Comparison of ENCODE assay signal across 8 mouse cellular contexts in genomic region chr13:114388211-114388965, GRCm38 (mm10). TPM values are rescaled to one million over a fixed set of nuclear protein-coding genes. Genes with fewer than 3 reads are reported as not detected.
DNase-seq lines count a peak whose midpoint lies in the region; ATAC-seq and TF ChIP-seq lines count a peak whose summit lies in the region.

Gene Ndufs4, minus strand, starts transcription at chr13:114388258.

- intact Hi-C loops in heart, postnatal 36 days (cut with DNase I), result loop anchor here (5.0 to 10.0 kb wide), 2 partner anchors 91 to 594 kb away; partner anchors contain the start of gene Arl15

- no peak for DNase-seq in kidney, adult 2 months
- DNase-seq in kidney, adult 8-10 months, result no peak
- DNase-seq in CH12.LX (ENCODE audit: extremely low read depth), result peak; percentile 14
- no peak for DNase-seq in heart, postnatal 36 days
- no peak for DNase-seq in ovary, adult 18-20 months (ENCODE audit: low spot score)

- H3K9ac ChIP-seq in CH12.LX (ENCODE audit: insufficient read depth, low read depth), result peak within 1 kb of the TSS; percentile 91
- peak within 1 kb of the TSS; percentile 83 for H3K9ac ChIP-seq in limb, embryonic 13.5 days

- H3K27ac ChIP-seq in kidney, adult 2 months (ENCODE audit: insufficient read depth, low read depth, low read length), result peak within 1 kb of the TSS; percentile 96
- peak within 1 kb of the TSS; percentile 28; the same call in 1 of the 2 replicates for H3K27ac ChIP-seq in CH12.LX (ENCODE audit: insufficient read depth, low read depth)
- H3K27ac ChIP-seq in limb, embryonic 13.5 days, result peak within 1 kb of the TSS; percentile 84
- peak within 1 kb of the TSS; percentile 63 for H3K27ac ChIP-seq in small intestine, adult 2 months (ENCODE audit: insufficient read depth, low read depth, low read length)

- in situ Hi-C loops in CH12.LX (cut with MboI; ENCODE audit: low pct_ligation_motif_present, low pct_unique_long_range_greater_than_20kb, low sequenced_read_pairs), result no loop called here

- H3K9me3 ChIP-seq in CH12.LX (replicated peaks; ENCODE audit: low read length), result no peaks in the 10 kb centered on the region
- H3K9me3 ChIP-seq in limb, embryonic 13.5 days, result no peaks in the 10 kb centered on the region

- dilution Hi-C loops in CH12.LX (cut with MboI; ENCODE audit: extremely low pct_ligation_motif_present, extremely low pct_unique_long_range_greater_than_20kb, low sequenced_read_pairs), result no loop called here

- peaks cover 4% of the 10 kb centered on the region; the same call in 1 of the 2 replicates for H3K4me1 ChIP-seq in kidney, adult 2 months (ENCODE audit: control insufficient read depth, insufficient read depth, low read length)
- peaks cover 0 to 5% of the 10 kb centered on the region in 2 experiments; a peak in 2 of 4 replicates for H3K4me1 ChIP-seq in CH12.LX (ENCODE audit: control insufficient read depth in 1 of 2, insufficient read depth in 2 of 2)
- peaks cover 12% of the 10 kb centered on the region for H3K4me1 ChIP-seq in limb, embryonic 13.5 days
- H3K4me1 ChIP-seq in small intestine, adult 2 months (ENCODE audit: control insufficient read depth, insufficient read depth, insufficient read length, low read length), result no peaks in the 10 kb centered on the region

- peak within 1 kb of the TSS; percentile 98 for H3K4me2 ChIP-seq in CH12.LX (ENCODE audit: insufficient read depth, low read depth, poor library complexity, severe bottlenecking)
- H3K4me2 ChIP-seq in limb, embryonic 13.5 days (replicated peaks), result peak within 1 kb of the TSS; percentile 79

- no peak for TF ChIP-seq CTCF in kidney, adult 2 months (conservative IDR thresholded peaks at IDR 0.05; ENCODE audit: insufficient read depth, insufficient read length, low read depth, low read length)
- TF ChIP-seq CTCF in CH12.LX (conservative IDR thresholded peaks at IDR 0.05 in 1 of 2, IDR thresholded peaks at IDR 0.05 in 1 of 2; ENCODE audit: low read depth in 2 of 2, low read length in 2 of 2), result no peak
- no peak for TF ChIP-seq CTCF in small intestine, adult 2 months (IDR thresholded peaks at IDR 0.05; ENCODE audit: extremely low read depth, insufficient read length, insufficient replicate concordance, low read depth, low read length)

- no peak for TF ChIP-seq EP300 in CH12.LX (IDR thresholded peaks at IDR 0.05; ENCODE audit: low read length)

- ATAC-seq in erythroid progenitor cell, adult 5-6 weeks (replicated peaks; ENCODE audit: low FRiP score, poor library complexity, severe bottlenecking), result no peak
- ATAC-seq in limb, embryonic 13.5 days (ENCODE audit: low FRiP score, low read depth), result 0 out of 2 replicates have a peak, but pooled peaks have one; percentile 4

- no peak for TF ChIP-seq RAD21 in CH12.LX (IDR thresholded peaks at IDR 0.05; ENCODE audit: low read depth, low read length)

- no peaks in the 10 kb centered on the region for H3K27me3 ChIP-seq in kidney, adult 2 months (replicated peaks; ENCODE audit: control insufficient read depth, insufficient read depth, low read length)
- peaks cover 3% of the 10 kb centered on the region for H3K27me3 ChIP-seq in CH12.LX (replicated peaks)
- no peaks in the 10 kb centered on the region for H3K27me3 ChIP-seq in limb, embryonic 13.5 days
- no peaks in the 10 kb centered on the region for H3K27me3 ChIP-seq in small intestine, adult 2 months (ENCODE audit: control insufficient read depth, insufficient read depth, low read length)

- no peaks in the 10 kb centered on the region for H3K36me3 ChIP-seq in kidney, adult 2 months (ENCODE audit: control insufficient read depth, insufficient read depth, low read length)
- peaks cover 0 to 3% of the 10 kb centered on the region in 2 experiments for H3K36me3 ChIP-seq in CH12.LX (replicated peaks in 1 of 2; ENCODE audit: control insufficient read depth in 1 of 2, insufficient read depth in 1 of 2, low read length in 1 of 2)
- H3K36me3 ChIP-seq in limb, embryonic 13.5 days, result peaks cover 7% of the 10 kb centered on the region
- 0 out of 2 replicates have a peak, but pooled peaks cover 2% of the 10 kb centered on the region for H3K36me3 ChIP-seq in small intestine, adult 2 months (ENCODE audit: control insufficient read depth, insufficient read depth, low read length)

- H3K79me2 ChIP-seq in CH12.LX (replicated peaks; ENCODE audit: control insufficient read depth, extremely low read depth, insufficient read depth, poor library complexity, severe bottlenecking), result peaks cover 22% of the 10 kb centered on the region

- H3K4me3 ChIP-seq in kidney, adult 2 months (ENCODE audit: insufficient read depth, low read depth, low read length), result peak within 1 kb of the TSS; percentile 99
- peak within 1 kb of the TSS; percentile 95 to 99 (median 97) for H3K4me3 ChIP-seq in CH12.LX (replicated peaks in 1 of 3; ENCODE audit: low read depth in 2 of 3, low read length in 2 of 3, poor library complexity in 1 of 3)
- peak within 1 kb of the TSS; percentile 87 for H3K4me3 ChIP-seq in limb, embryonic 13.5 days
- peak within 1 kb of the TSS; percentile 97 for H3K4me3 ChIP-seq in small intestine, adult 2 months (ENCODE audit: low read depth, low read length)

- WGBS in kidney, adult 2 months, result 47% methylated on average over 13 of the region's 13 CpGs
- WGBS in limb, embryonic 13.5 days, result 31% methylated on average over 13 of the region's 13 CpGs
- 39% methylated on average over 13 of the region's 13 CpGs for WGBS in small intestine, adult 2 months

- no peak for TF ChIP-seq POLR2A in kidney, adult 2 months (IDR thresholded peaks at IDR 0.05; ENCODE audit: low read depth, low read length)
- TF ChIP-seq POLR2A in CH12.LX (IDR thresholded peaks at IDR 0.05; ENCODE audit: low read depth, low read length), result no peak
- no peak for TF ChIP-seq POLR2A in small intestine, adult 2 months (IDR thresholded peaks at IDR 0.05; ENCODE audit: low read depth, low read length)

TF ChIP-seq in CH12.LX, 34 proteins besides CTCF, POLR2A, EP300 and RAD21:
- no peak for TF ChIP-seq UBTF (IDR thresholded peaks at IDR 0.05; ENCODE audit: low read depth, low read length)
- TF ChIP-seq SIN3A (IDR thresholded peaks at IDR 0.05; ENCODE audit: low read length), result no peak
- TF ChIP-seq MAZ (IDR thresholded peaks at IDR 0.05; ENCODE audit: low read depth, low read length), result peak; percentile 13; the same call in 1 of the 2 replicates
- TF ChIP-seq CHD1 (IDR thresholded peaks at IDR 0.05; ENCODE audit: low read depth, low read length), result no peak
- 0 out of 2 replicates have a peak, but pooled peaks have one; percentile 27 for TF ChIP-seq MXI1 (IDR thresholded peaks at IDR 0.05; ENCODE audit: low read depth, low read length)
- TF ChIP-seq NRF1 (IDR thresholded peaks at IDR 0.05; ENCODE audit: low read depth, low read length), result no peak
- no peak for TF ChIP-seq TCF12 (IDR thresholded peaks at IDR 0.05; ENCODE audit: low read depth, low read length)
- no peak for TF ChIP-seq PAX5 (IDR thresholded peaks at IDR 0.05; ENCODE audit: low read length)
- TF ChIP-seq TBP (conservative IDR thresholded peaks at IDR 0.05; ENCODE audit: low read depth, low read length), result no peak
- TF ChIP-seq JUND (conservative IDR thresholded peaks at IDR 0.05; ENCODE audit: low read depth, low read length), result no peak

RNA-seq across cellular contexts. Expression of gene Ndufs4, which starts in this region (rescaled TPM):
- 77.4 and 136 TPM in 2 replicates for polyA plus RNA-seq in kidney, adult 2 months (2012; rRNA removed)
- total RNA-seq in CH12.LX (2012; rRNA removed), result 218 and 247 TPM in 2 replicates
- total RNA-seq in CH12.LX (2014; rRNA removed), result 108 and 125 TPM in 2 replicates
- polyA plus RNA-seq in CH12.LX (2012; ENCODE audit: insufficient read length, low read depth), result 113 and 120 TPM in 2 replicates
- total RNA-seq in erythroid progenitor cell, adult 5-6 weeks (2015; ENCODE audit: low replicate concordance), result 66.7 and 118 TPM in 2 replicates
- total RNA-seq in erythroid progenitor cell, adult 5-6 weeks (2017; ENCODE audit: low replicate concordance), result 25.3 and 29.1 TPM in 2 replicates
- 100 to 1,000 TPM; 566 to 598 TPM for total RNA-seq in heart, postnatal 36 days (2021)
- 292 and 306 TPM in 2 replicates for polyA plus RNA-seq in limb, embryonic 13.5 days (2015; fragmentation: Nextera tagmentation; extraction: Ambion mirVana)
- polyA plus RNA-seq in small intestine, adult 2 months (2012; rRNA removed), result 25.3 and 25.9 TPM in 2 replicates

Comparison
In these comparisons a context has a peak if more than half of its experiments do, and no peak if none do; other contexts are left out.
1. H3K27ac ChIP-seq: peak in every context shown above with its lines; median percentile 96 in kidney, adult 2 months; 84 in limb, embryonic 13.5 days; 63 in small intestine, adult 2 months; 28 in CH12.LX.